Mouse (Mus musculus) kidney, adult 11 months (tissue): Measurements from ENCODE around the gene Daam1.
A peak's percentile ranks its signal among the peaks of the same experiment; 100 is the strongest.
"Not testable (repeated sequence)": the region's sequence is repeated elsewhere in the genome, so short reads cannot be mapped to it uniquely, and the experiment has no call there.

ENCODE experiments used
- DNase-seq: peaks from one replicate; pipeline ENCODE4 v3.0.0; 2022

The Daam1 gene

GRCm38 (mm10) chr12:71835966-71836668 lies 5.2 kb downstream of the Daam1 start:
- peak; percentile 58 for DNase-seq

GRCm38 (mm10) chr12:71836776-71837175 lies 5.9 kb downstream of the Daam1 start:
- no peak for DNase-seq

GRCm38 (mm10) chr12:71837576-71837975 lies 6.7 kb downstream of the Daam1 start:
- peak; percentile 39 for DNase-seq

- no peak for DNase-seq
Measured at GRCm38 (mm10) chr12:71838230-71838629, 7.4 kb downstream of the Daam1 start.

GRCm38 (mm10) chr12:71839653-71840052 lies 8.8 kb downstream of the Daam1 start:
- DNase-seq, result no peak

GRCm38 (mm10) chr12:71840430-71841186 lies 9.7 kb downstream of the Daam1 start:
- peak; percentile 31 for DNase-seq

- DNase-seq, result no peak
Measured at GRCm38 (mm10) chr12:71842006-71842405, 11.1 kb downstream of the Daam1 start.

GRCm38 (mm10) chr12:71842588-71842987 lies 11.7 kb downstream of the Daam1 start:
- no peak for DNase-seq

- DNase-seq, result no peak
Measured at GRCm38 (mm10) chr12:71845486-71845885, 14.6 kb downstream of the Daam1 start.

GRCm38 (mm10) chr12:71846416-71846815 lies 15.5 kb downstream of the Daam1 start:
- not testable (repeated sequence) for DNase-seq

- DNase-seq, result not testable (repeated sequence)
Measured at GRCm38 (mm10) chr12:71847024-71847423, 16.1 kb downstream of the Daam1 start.

- no peak for DNase-seq
Measured at GRCm38 (mm10) chr12:71847617-71848016, 16.7 kb downstream of the Daam1 start.

GRCm38 (mm10) chr12:71848037-71848776 lies 17.3 kb downstream of the Daam1 start:
- no peak for DNase-seq

- no peak for DNase-seq
Measured at GRCm38 (mm10) chr12:71849051-71849450, 18.2 kb downstream of the Daam1 start.

GRCm38 (mm10) chr12:71850135-71850534 lies 19.3 kb downstream of the Daam1 start:
- no peak for DNase-seq

GRCm38 (mm10) chr12:71852678-71853077 lies 21.8 kb downstream of the Daam1 start:
- no peak for DNase-seq

- DNase-seq, result no peak
Measured at GRCm38 (mm10) chr12:71853694-71854093, 22.8 kb downstream of the Daam1 start.

- DNase-seq, result no peak
Measured at GRCm38 (mm10) chr12:71854191-71854590, 23.3 kb downstream of the Daam1 start.

GRCm38 (mm10) chr12:71855730-71856479 lies 25.0 kb downstream of the Daam1 start:
- no peak for DNase-seq

GRCm38 (mm10) chr12:71856480-71856754 lies 25.5 kb downstream of the Daam1 start:
- no peak for DNase-seq

- DNase-seq, result no peak
Measured at GRCm38 (mm10) chr12:71859096-71859495, 28.2 kb downstream of the Daam1 start.

GRCm38 (mm10) chr12:71863846-71864543 lies 33.1 kb downstream of the Daam1 start:
- DNase-seq, result peak; percentile 25

- DNase-seq, result no peak
Measured at GRCm38 (mm10) chr12:71864544-71864897, 33.6 kb downstream of the Daam1 start.
